Mouse (Mus musculus) gastrocnemius, postnatal 4 days (tissue): ENCODE measurements around the gene Vmn1r213. TPM values are rescaled to one million over a fixed set of nuclear protein-coding genes. Genes with fewer than 3 reads are reported as not detected.

Source experiments
- DNase-seq, 2 experiments: peaks; one replicate each; pipeline ENCODE4 v3.0.0; 2021 to 2022; ENCODE audit warnings: low spot score in 2 of 2, mixed read lengths in 2 of 2
- long read RNA-seq, 2 experiments: library from polyadenylated mRNA; stranded (forward); transcript quantifications; one replicate each; pipeline ENCODE4 v2.0.0; 2021
- total RNA-seq, 2 experiments: library from RNA; stranded (reverse); gene quantifications; 2 replicates each; pipeline ENCODE4 v1.2.3; 2021

The Vmn1r213 gene
- not detected for total RNA-seq
- long read RNA-seq, experiment 1 = 0 reads
- long read RNA-seq, experiment 2 = 0 reads

GRCm38 (mm10) chr13:23007356-23007755 is at the start of gene Vmn1r213:
Gene Vmn1r213, plus strand, starts transcription at chr13:23007656.
- DNase-seq = no peak

GRCm38 (mm10) chr13:22990214-22990891 is 17.1 kb upstream of the Vmn1r213 start:
- no peak for DNase-seq

- no peak for DNase-seq
These were observed 15.2 kb upstream of the Vmn1r213 start for GRCm38 (mm10) chr13:22992178-22992700.

- no peak for DNase-seq
These were observed 14.7 kb upstream of the Vmn1r213 start for GRCm38 (mm10) chr13:22992721-22993120.

GRCm38 (mm10) chr13:23018158-23018557 is 10.7 kb downstream of the Vmn1r213 start:
- DNase-seq = no peak

- no peak for DNase-seq
These were observed 17.4 kb downstream of the Vmn1r213 start for GRCm38 (mm10) chr13:23024812-23025211.

GRCm38 (mm10) chr13:23030118-23030517 is 22.7 kb downstream of the Vmn1r213 start, which contains the start of gene Vmn1r214:
Gene Vmn1r214, plus strand, starts transcription at chr13:23030418.
- no peak for DNase-seq

- no peak for DNase-seq
These were observed 50.3 kb downstream of the Vmn1r213 start for GRCm38 (mm10) chr13:23057778-23058177.

Other genes starting within 250 kb of the Vmn1r213 start
- gene Vmn1r208, start 230.3 kb upstream of the Vmn1r213 start, total RNA-seq = not detected
- gene Vmn1r209, start 198.0 kb upstream of the Vmn1r213 start, total RNA-seq = not detected
- not detected for gene Vmn1r210, start 176.3 kb upstream of the Vmn1r213 start, total RNA-seq
- gene Vmn1r211, start 150.1 kb upstream of the Vmn1r213 start, total RNA-seq = not detected
- gene Vmn1r212, start 123.5 kb upstream of the Vmn1r213 start, total RNA-seq = not detected
- gene Vmn1r214, start 22.8 kb downstream of the Vmn1r213 start, total RNA-seq = not detected
- gene Vmn1r215, start 60.4 kb downstream of the Vmn1r213 start, total RNA-seq = not detected
- gene Vmn1r217, start 110.6 kb downstream of the Vmn1r213 start, total RNA-seq = not detected
- not detected for gene Vmn1r218, start 125.5 kb downstream of the Vmn1r213 start, total RNA-seq
- not detected for gene Vmn1r219, start 151.7 kb downstream of the Vmn1r213 start, total RNA-seq
- gene Vmn1r220, start 180.3 kb downstream of the Vmn1r213 start, total RNA-seq = not detected
- not detected for gene Vmn1r221, start 206.5 kb downstream of the Vmn1r213 start, total RNA-seq
- not detected for gene Vmn1r222, start 228.3 kb downstream of the Vmn1r213 start, total RNA-seq
- not detected for gene Vmn1r223, start 239.5 kb downstream of the Vmn1r213 start, total RNA-seq